Mouse (Mus musculus): ENCODE measurements around the gene Dusp10. TPM values are rescaled to one million over a fixed set of nuclear protein-coding genes. Genes with fewer than 3 reads are reported as not detected.
A peak's percentile ranks its signal among the peaks of the same experiment; 100 is the strongest.

Gene Dusp10
- total RNA-seq, 2 experiments from 2014 or later, result 18.4 to 25.0 TPM

DNA sequence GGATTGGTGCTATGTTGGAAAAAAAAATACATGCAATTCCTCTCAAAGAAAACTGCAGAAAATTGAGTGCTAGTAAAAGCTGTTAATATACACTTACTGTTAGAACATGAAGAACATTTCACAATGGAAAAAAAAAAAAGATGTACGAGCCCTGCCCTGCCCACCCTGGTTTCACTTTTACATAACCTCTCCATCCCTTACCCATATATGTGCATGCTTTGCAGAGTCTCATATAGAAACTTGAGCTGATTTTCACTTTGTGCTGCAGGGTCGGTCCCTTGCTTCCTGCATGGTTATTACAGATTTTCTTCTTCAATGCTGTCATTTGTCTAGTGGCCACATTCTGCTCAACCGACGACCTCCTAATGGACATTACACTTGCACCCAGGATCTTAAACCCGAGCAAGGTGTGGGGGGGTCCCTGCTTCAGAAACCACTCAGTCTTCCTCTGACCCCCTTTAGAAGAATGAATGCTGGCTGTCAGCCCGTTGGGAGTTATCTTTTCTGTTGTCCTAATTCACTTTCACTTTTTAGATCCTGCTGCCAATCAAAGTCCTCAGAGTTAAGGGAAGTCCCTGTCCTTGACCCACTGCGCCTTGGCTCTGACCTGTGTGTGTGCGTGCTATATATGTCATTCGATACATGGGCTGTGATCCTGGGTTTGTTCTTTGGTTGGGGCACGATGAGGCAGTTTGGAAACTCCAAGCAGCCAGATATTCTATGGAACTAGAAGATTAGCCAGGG, 35.7 kb downstream of the Dusp10 start:
- DNase-seq, result peak; percentile 27
- intact Hi-C loops (cut with DNase I), result no loop called here
- peak overlapping the region; percentile 79 for H3K27ac ChIP-seq
- peak overlapping the region; percentile 59 for H3K4me3 ChIP-seq
- TF ChIP-seq CTCF (IDR thresholded peaks at IDR 0.05), result no peak

DNA sequence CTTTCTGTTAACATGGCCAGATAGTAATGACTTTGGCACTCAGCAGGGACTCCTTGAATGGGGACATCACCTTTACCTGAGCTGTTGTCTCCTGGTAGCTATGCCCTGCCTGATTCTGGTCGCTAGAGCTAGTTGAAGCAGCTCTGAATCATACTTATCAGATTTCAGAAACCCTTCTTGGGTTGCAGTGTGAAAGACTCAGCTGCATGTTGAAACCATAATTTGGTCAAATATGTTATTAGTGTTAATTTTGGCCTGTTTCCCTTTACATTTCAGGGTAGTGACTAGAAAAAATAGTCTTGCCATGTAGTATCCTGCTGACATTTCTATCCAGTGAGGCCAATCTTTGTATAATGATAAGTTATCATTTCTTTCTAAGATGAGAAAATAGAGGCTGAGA, 38.2 kb downstream of the Dusp10 start:
- H3K4me3 ChIP-seq, result no peak overlapping the region; the same call in 1 of the 2 replicates
- DNase-seq, result peak; percentile 13
- TF ChIP-seq CTCF (IDR thresholded peaks at IDR 0.05), result no peak
- peak overlapping the region; percentile 88 for H3K27ac ChIP-seq
- intact Hi-C loops (cut with DNase I), result no loop called here

DNA sequence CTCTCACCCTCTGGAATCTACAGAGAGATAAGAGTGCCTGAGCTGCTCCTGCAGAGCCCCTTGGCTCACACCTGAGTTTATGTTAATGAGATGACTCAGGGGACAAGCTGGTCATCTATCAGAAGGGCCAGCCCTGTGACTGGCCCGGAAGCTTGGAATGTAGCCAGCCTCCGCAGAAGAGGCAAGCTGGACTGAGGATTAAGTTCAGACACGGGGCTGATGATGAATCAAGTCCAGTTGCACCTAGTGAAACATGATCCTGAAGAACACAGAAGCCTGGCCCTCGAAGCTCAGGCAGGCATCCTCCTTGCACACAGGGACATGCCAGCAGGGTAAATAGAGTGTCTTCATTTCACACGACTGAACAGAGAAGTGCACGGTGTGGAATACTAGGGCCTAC, 38.7 kb downstream of the Dusp10 start:
- peak; percentile 91 for DNase-seq
- Histone ChIP-seq H3K27ac (peak overlapping the region; percentile 88), H3K4me3 (peak overlapping the region; percentile 47)
- intact Hi-C loops (cut with DNase I), result no loop called here
- TF ChIP-seq CTCF (IDR thresholded peaks at IDR 0.05), result no peak

DNA sequence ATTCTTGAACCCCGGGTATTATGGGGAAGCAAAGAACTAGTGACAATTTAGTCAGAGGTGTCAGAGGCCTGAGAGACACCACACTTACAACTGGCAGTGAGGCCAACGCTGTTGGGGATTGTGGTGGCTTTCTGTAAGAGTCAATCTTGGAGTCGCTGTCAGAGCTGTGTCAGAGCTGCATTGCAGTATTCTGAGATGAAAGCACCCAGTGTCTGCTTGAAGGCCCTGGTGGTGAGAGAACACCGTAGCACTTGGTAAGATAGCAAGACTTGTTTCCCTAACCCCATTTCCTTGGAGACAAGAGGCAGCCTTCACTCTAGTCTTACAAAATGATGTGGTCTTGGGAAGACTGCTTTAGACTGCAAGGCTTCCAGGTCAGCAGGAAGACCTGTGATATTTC, 39.2 kb downstream of the Dusp10 start:
- H3K4me3 ChIP-seq, result peak overlapping the region; percentile 47
- TF ChIP-seq CTCF (IDR thresholded peaks at IDR 0.05), result no peak
- DNase-seq, result peak; percentile 18
- H3K27ac ChIP-seq, result peak overlapping the region; percentile 88
- intact Hi-C loops (cut with DNase I), result no loop called here

DNA sequence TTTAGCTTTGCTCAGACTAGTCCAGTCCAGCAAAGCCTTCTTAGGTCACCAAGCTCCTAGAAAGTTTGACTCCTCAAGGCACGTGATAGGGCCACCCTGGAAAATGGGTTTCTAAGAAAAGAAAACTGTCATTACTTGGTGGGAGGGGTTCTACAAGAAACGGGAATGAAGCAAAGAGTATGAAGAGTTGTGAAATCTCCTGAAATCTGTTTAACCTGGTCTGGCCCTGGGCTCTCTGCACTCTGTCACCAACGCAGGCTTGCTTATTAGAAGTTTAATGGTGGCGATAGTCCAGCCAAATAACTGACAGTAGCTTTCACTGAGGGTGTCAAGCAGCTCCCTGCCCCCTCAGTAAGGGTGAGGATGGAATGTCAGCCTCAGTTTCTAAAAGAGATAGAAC, 40.0 kb downstream of the Dusp10 start:
- Histone ChIP-seq H3K4me3 (peak overlapping the region; percentile 18; the same call in 1 of the 2 replicates), H3K27ac (peak overlapping the region; percentile 88)
- intact Hi-C loops (cut with DNase I), result no loop called here
- TF ChIP-seq CTCF (IDR thresholded peaks at IDR 0.05), result no peak
- peak; percentile 10 for DNase-seq

DNA sequence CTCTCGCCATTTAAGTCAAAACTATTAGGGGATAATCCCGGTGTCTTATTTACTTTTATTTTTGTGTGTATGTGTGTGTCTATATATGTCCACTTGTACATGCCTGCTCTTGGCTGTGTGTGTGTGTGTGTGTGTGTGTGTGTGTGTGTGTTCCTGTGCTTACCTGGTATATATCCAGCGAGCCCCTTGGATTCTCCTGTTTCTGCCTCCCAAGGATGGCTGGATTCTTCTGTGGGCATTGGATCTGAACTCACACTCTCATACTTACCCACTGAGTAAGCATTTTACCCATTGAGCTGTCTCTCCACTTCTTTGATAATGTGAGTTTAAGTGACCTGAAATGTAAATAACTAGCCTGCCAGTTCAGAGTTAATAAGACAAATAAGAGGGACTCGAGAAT, 40.6 kb downstream of the Dusp10 start:
- no peak for TF ChIP-seq CTCF (IDR thresholded peaks at IDR 0.05)
- DNase-seq, result no peak
- Histone ChIP-seq H3K4me3 (no peak overlapping the region; the same call in 1 of the 2 replicates), H3K27ac (peak overlapping the region; percentile 88)
- intact Hi-C loops (cut with DNase I), result no loop called here

DNA sequence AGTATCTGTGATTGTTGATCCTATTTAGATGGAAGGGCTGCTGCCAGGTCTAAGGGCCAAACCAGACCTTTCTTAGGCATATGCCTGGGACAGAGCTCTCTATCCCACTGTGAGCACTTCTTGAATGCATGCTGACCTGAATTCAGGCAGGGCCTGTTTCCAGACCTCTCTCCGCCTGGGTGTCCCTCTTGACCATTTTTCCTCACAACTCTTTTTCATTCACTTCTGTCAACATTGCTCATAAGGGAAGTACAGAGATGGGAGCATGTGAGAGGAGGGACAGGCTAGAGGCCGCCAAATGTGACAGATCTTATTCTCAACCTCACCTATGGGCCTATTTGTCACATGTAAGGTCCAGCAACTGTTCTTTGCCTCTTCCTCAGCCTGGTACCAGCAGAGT, 41.1 kb downstream of the Dusp10 start:
- DNase-seq, result no peak
- intact Hi-C loops (cut with DNase I), result no loop called here
- peak overlapping the region; percentile 52 for H3K27ac ChIP-seq
- TF ChIP-seq CTCF (IDR thresholded peaks at IDR 0.05), result no peak
- no peak overlapping the region; the same call in 1 of the 2 replicates for H3K4me3 ChIP-seq

DNA sequence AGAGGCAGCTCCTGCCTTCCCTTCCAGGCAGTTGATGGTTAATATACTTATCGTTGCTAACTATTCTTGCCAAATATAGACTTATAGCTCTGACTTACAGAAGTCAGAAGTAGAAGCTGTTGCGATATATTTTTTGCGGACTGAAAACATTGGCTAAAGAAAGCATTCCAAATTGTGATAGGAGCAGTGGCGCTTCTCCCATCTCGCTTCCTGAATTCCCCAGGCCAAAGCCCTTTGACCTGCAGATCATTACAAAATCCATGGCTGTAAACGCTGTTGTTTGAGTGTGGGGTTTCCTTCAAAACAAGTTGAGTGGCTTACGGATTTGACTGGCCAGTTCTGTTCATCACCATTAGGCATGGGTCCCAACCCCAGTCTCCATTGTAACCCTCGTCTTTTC, 45.1 kb downstream of the Dusp10 start:
- no peak for DNase-seq
- H3K27ac ChIP-seq, result peak overlapping the region; percentile 82
- H3K4me3 ChIP-seq, result no peak overlapping the region
- intact Hi-C loops (cut with DNase I), result no loop called here
- no peak for TF ChIP-seq CTCF (IDR thresholded peaks at IDR 0.05)

DNA sequence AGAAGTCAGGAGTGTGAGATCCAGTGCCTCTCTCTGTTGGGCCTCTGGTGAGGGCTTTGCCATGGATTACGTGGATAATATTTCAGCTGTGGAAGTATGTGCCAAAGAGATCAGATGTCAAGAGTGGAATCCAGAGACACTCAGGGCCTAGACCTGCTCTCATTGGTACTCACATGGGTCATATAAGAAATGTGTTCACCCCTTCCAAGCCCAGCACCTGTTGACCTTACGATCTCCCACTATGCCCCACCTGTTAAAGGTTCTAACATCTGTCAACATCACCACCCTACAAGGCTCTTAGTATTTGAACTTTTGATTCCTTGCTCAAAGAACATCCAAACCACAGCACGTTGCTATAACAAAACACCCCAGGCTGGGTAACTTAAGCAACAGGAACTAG, 46.7 kb downstream of the Dusp10 start:
- intact Hi-C loops (cut with DNase I), result no loop called here
- no peak overlapping the region for H3K4me3 ChIP-seq
- H3K27ac ChIP-seq, result peak overlapping the region; percentile 82
- DNase-seq, result no peak
- no peak for TF ChIP-seq CTCF (IDR thresholded peaks at IDR 0.05)

DNA sequence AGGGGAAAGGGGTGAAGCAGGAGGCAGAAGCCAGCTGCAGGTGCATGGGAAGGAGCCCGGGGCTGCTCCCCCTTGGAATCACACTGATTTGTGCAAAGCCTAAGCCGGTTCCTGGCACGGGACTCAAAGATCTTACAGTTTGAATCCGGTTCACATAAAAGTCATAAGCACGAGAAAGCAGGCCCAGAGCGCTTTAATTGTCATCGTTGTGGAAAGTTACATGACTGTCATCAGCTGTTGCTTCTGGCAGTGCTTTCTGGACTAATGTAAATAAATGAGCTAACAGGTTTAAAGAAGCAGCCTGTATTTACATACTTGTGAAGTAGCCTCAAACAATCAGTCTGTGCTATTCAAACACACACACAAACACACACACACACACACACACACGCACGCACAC, 47.3 kb downstream of the Dusp10 start:
- TF ChIP-seq CTCF (IDR thresholded peaks at IDR 0.05), result no peak
- H3K27ac ChIP-seq, result peak overlapping the region; percentile 82
- no peak overlapping the region; the same call in 1 of the 2 replicates for H3K4me3 ChIP-seq
- intact Hi-C loops (cut with DNase I), result no loop called here
- DNase-seq, result no peak

DNA sequence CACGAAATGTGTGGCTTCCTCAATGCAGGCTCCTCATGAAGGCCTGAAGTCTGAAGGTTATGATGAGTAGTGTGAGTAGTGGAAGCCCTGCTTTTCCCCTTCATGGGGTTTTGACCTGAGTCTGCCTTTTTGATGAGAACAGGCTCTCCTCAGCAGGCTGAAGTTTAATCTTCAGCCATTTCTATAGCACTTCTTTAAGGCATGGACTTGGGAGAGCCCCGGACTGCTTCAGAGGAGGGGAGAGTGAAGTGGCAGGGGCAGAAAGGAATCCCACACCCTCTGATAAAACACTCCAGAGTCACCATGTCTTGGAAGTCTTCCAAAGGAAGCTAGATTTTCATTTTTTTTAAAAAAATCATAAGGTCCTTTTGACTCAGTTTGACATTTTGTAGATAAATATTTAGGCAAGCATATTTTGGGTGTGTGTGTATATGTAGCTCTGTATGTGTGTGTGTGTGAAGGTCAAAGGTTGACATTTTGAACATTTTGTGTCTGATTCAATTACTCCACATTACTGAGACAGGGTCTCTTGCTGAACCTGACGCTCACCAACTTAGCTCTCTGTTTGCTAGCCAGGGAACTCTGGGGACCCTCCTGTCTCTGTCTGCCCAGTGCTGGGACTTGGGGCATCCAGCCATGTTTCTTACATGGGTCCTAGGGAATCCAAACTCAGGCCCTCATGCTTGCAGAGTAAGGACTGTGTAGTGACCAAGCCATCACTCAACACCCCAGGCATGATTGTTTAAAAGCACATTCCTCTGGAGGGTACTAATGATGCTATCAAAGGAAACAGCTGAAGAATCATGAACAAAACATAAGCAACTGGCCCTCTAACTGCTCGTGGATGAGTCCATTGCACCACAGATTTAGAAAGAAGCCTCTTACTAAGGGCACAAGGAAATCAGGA, 48.0 kb downstream of the Dusp10 start:
- no peak for TF ChIP-seq CTCF (IDR thresholded peaks at IDR 0.05)
- Histone ChIP-seq H3K27ac (peak overlapping the region; percentile 73), H3K4me3 (no peak overlapping the region)
- no peak for DNase-seq
- intact Hi-C loops (cut with DNase I), result no loop called here

DNA sequence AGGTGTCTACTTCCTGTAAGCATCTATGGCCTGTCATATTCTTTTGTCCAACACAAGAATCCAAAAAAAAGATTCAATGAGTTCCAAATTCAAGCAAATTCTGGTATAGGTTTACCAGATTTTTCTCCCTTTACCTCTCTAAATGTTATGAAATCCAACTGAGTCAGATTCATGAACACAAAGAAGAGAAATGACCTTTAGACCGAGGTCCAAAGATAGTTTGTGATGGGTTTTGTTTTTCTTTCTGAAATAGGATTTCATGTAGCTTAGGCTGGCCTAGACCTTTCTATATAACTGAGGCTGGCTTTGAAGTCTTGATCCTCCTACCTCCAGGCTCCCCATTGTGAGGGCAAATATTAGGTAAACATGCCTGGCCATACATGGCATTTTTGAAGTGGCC, 48.8 kb downstream of the Dusp10 start:
- peak overlapping the region; percentile 73 for H3K27ac ChIP-seq
- no peak overlapping the region for H3K4me3 ChIP-seq
- TF ChIP-seq CTCF (IDR thresholded peaks at IDR 0.05), result no peak
- intact Hi-C loops (cut with DNase I), result no loop called here
- DNase-seq, result no peak

DNA sequence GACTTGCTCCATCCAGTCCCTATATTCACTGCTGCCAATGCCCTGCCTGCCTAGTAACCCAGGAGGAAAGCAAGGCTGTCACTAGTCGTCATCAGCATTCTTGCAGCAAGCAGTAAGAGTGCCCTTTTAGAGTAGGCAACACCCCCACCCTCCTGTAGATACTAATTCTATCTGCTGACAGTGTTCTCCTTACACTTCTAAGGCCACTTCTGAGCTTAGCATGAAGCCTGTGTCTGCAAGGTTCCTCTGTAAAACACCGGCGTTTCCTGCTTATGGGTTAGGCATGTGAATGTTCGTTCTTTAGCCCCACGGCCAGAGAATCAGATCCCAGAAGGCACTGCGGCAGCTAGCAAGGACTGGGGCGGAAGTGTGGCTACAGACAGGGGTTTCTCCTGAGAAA, 51.2 kb downstream of the Dusp10 start:
- no peak for TF ChIP-seq CTCF (IDR thresholded peaks at IDR 0.05)
- peak overlapping the region; percentile 87 for H3K27ac ChIP-seq

More for the DNA sequence above, 51.2 kb downstream of the Dusp10 start:
- intact Hi-C loops (cut with DNase I), result no loop called here
- H3K4me3 ChIP-seq, result peak overlapping the region; percentile 41
- DNase-seq, result peak; percentile 68
